Mouse (Mus musculus) C2C12 (cell line): ENCODE measurements around the gene Dnaja4.

Experiments used
- CEBPB ChIP-seq: IDR thresholded peaks from one replicate; pipeline ENCODE4 v1.6.1; 2011; ENCODE audit warnings: low read depth, mild to moderate bottlenecking, control low read depth, moderate library complexity
- CTCF ChIP-seq: IDR thresholded peaks from one replicate; pipeline ENCODE4 v1.5.1; 2011; ENCODE audit not compliant: control insufficient read depth, insufficient read depth, insufficient read length
- MAX ChIP-seq: IDR thresholded peaks from one replicate; pipeline ENCODE4 v1.6.1; 2011; ENCODE audit warnings: mild to moderate bottlenecking, control low read depth
- MYOD1 ChIP-seq: IDR thresholded peaks from one replicate; pipeline ENCODE4 v1.6.1; 2011; ENCODE audit warnings: low read depth; ENCODE audit not compliant: control insufficient read depth, insufficient read length
- MYOG ChIP-seq: IDR thresholded peaks from one replicate; pipeline ENCODE4 v1.6.1; 2011; ENCODE audit not compliant: control insufficient read depth, insufficient read length; ENCODE audit errors: extremely low read depth
- USF1 ChIP-seq: IDR thresholded peaks from one replicate; pipeline ENCODE4 v1.6.1; 2011; ENCODE audit warnings: low read depth, mild to moderate bottlenecking, control low read depth, moderate library complexity

GRCm38 (mm10) chr9:54655846-54656245, 42.8 kb upstream of the Dnaja4 start:
- TF ChIP-seq CTCF = no peak
- TF ChIP-seq USF1 = no peak
- TF ChIP-seq MYOD1 = no peak
- TF ChIP-seq MYOG = no peak
- no peak for TF ChIP-seq CEBPB
- TF ChIP-seq MAX = no peak
